Mouse (Mus musculus) ES-Bruce4 (cell line): Measurements from ENCODE around the gene Csnk1d.

Experiments used
- CTCF ChIP-seq: IDR thresholded peaks from one replicate; pipeline ENCODE4 v1.8.1; 2011; ENCODE audit warnings: low read depth, low read length
- EP300 ChIP-seq: IDR thresholded peaks from 2 replicates; pipeline ENCODE4 v1.6.1; 2011; ENCODE audit warnings: low read depth, low read length; ENCODE audit not compliant: insufficient read depth
- POLR2A ChIP-seq: IDR thresholded peaks from one replicate; pipeline ENCODE4 v1.8.1; 2011; ENCODE audit warnings: low read length; ENCODE audit not compliant: insufficient read depth

- TF ChIP-seq CTCF (no peak), POLR2A (no peak), EP300 (no peak)
Observed at GRCm38 (mm10) chr11:120984448-120985330, 6.4 kb downstream of the Csnk1d start.
